In genomic region chr11:69331152-69331551, GRCm38 (mm10) we compare ENCODE assay signal across 9 mouse cellular contexts. TPM values are rescaled to one million over a fixed set of nuclear protein-coding genes. Genes with fewer than 3 reads are reported as not detected.
DNase-seq lines count a peak whose midpoint lies in the region; ATAC-seq and TF ChIP-seq lines count a peak whose summit lies in the region.
"Had no signal": no experiment of that assay in that cellular context is flagged by ENCODE, and none has a peak within 500 bp of the region (broad histone marks: within the 10 kb centered on the region; RNA-seq: fewer than 3 reads in every experiment).

No protein-coding gene starts in this region.

- 88% methylated on average over 6 of the region's 6 CpGs for WGBS in heart, embryonic 16.5 days
- WGBS in embryonic facial prominence, embryonic 14.5 days, result 86% methylated on average over 6 of the region's 6 CpGs
- 91% methylated on average over 6 of the region's 6 CpGs for WGBS in limb, embryonic 14.5 days

- H3K4me3 ChIP-seq in heart, embryonic 16.5 days (ENCODE audit: low read length), result no peak overlapping the region
- H3K4me3 ChIP-seq in embryonic facial prominence, embryonic 14.5 days (ENCODE audit: low read depth, low read length), result no peak overlapping the region
- peak overlapping the region; percentile 51; the same call in 1 of the 2 replicates for H3K4me3 ChIP-seq in limb, embryonic 14.5 days (replicated peaks; ENCODE audit: low read length)

- H3K9ac ChIP-seq in heart, embryonic 16.5 days (ENCODE audit: low read length), result peak overlapping the region; percentile 71; the same call in 1 of the 2 replicates
- peak overlapping the region; percentile 67 for H3K9ac ChIP-seq in embryonic facial prominence, embryonic 14.5 days (ENCODE audit: low read depth, low read length)
- H3K9ac ChIP-seq in limb, embryonic 14.5 days (ENCODE audit: low read depth, low read length, severe bottlenecking), result peak overlapping the region; percentile 55; the same call in 1 of the 2 replicates

- no peaks in the 10 kb centered on the region for H3K36me3 ChIP-seq in heart, embryonic 16.5 days (ENCODE audit: control insufficient read depth, insufficient read depth)
- H3K36me3 ChIP-seq in embryonic facial prominence, embryonic 14.5 days (ENCODE audit: control insufficient read depth, insufficient read depth, low read length), result no peaks in the 10 kb centered on the region
- no peaks in the 10 kb centered on the region for H3K36me3 ChIP-seq in limb, embryonic 14.5 days (ENCODE audit: control insufficient read depth, insufficient read depth, low read length)

- H3K27ac ChIP-seq in heart, embryonic 16.5 days (ENCODE audit: low read length), result no peak overlapping the region
- H3K27ac ChIP-seq in embryonic facial prominence, embryonic 14.5 days (replicated peaks; ENCODE audit: low read depth, low read length), result no peak overlapping the region
- peak overlapping the region; percentile 9; the same call in 1 of the 2 replicates for H3K27ac ChIP-seq in limb, embryonic 14.5 days (replicated peaks; ENCODE audit: low read depth, low read length)

- peak overlapping the region; percentile 65 for H3K4me2 ChIP-seq in heart, embryonic 16.5 days (ENCODE audit: low read depth, low read length)
- peak overlapping the region; percentile 68 for H3K4me2 ChIP-seq in embryonic facial prominence, embryonic 14.5 days (ENCODE audit: low read depth, low read length)
- peak overlapping the region; percentile 62 for H3K4me2 ChIP-seq in limb, embryonic 14.5 days (replicated peaks; ENCODE audit: low read depth, low read length, severe bottlenecking)

- no peak for DNase-seq in heart, postnatal 25 days (ENCODE audit: low spot score)
- DNase-seq in R1 (ENCODE audit: low read depth, low spot score), result peak; percentile 66
- no peak for DNase-seq in embryonic facial prominence, embryonic 14.5 days (ENCODE audit: low spot score)
- DNase-seq in limb, embryonic 14.5 days (ENCODE audit: low spot score), result no peak
- DNase-seq in left cerebral cortex, postnatal 14 days (ENCODE audit: low spot score in 2 of 2), result no peak
- no peak for DNase-seq in right cerebral cortex, postnatal 25 days
- DNase-seq in kidney, adult 9 months, result no peak
- DNase-seq: thymus, postnatal 4 days had no signal

- TF ChIP-seq POLR2A in limb, embryonic 14.5 days (IDR thresholded peaks at IDR 0.05; ENCODE audit: borderline replicate concordance, extremely low read depth, insufficient read depth, insufficient read length), result no peak

- intact Hi-C loops in heart, postnatal 25 days (cut with DNase I), result no loop called here
- intact Hi-C loops in left cerebral cortex, postnatal 14 days (cut with DNase I), result no loop called here

- no peaks in the 10 kb centered on the region for H3K9me3 ChIP-seq in heart, embryonic 16.5 days (replicated peaks; ENCODE audit: control insufficient read depth, low read length)
- no peaks in the 10 kb centered on the region for H3K9me3 ChIP-seq in embryonic facial prominence, embryonic 14.5 days (ENCODE audit: control insufficient read depth, low read length)
- H3K9me3 ChIP-seq in limb, embryonic 14.5 days (ENCODE audit: control insufficient read depth, low read length), result no peaks in the 10 kb centered on the region

- peaks cover 10% of the 10 kb centered on the region; the same call in 1 of the 2 replicates for H3K27me3 ChIP-seq in heart, embryonic 16.5 days (ENCODE audit: control insufficient read depth, insufficient read depth, low read length)
- H3K27me3 ChIP-seq in embryonic facial prominence, embryonic 14.5 days (replicated peaks; ENCODE audit: control insufficient read depth, insufficient read depth, low read length), result peaks cover 15% of the 10 kb centered on the region
- H3K27me3 ChIP-seq in limb, embryonic 14.5 days (ENCODE audit: control insufficient read depth, insufficient read depth, low read length), result peaks cover 16% of the 10 kb centered on the region

- no peak for ATAC-seq in heart, embryonic 16.5 days (replicated peaks; ENCODE audit: extremely low read depth, insufficient read depth, low FRiP score)
- no peak for ATAC-seq in embryonic facial prominence, embryonic 14.5 days (ENCODE audit: low read depth)
- ATAC-seq in limb, embryonic 14.5 days (ENCODE audit: low FRiP score, low read depth), result no peak

- peaks cover 14% of the 10 kb centered on the region for H3K4me1 ChIP-seq in heart, embryonic 16.5 days (ENCODE audit: control insufficient read depth, insufficient read depth, low read length)
- peaks cover 22% of the 10 kb centered on the region for H3K4me1 ChIP-seq in embryonic facial prominence, embryonic 14.5 days (ENCODE audit: control insufficient read depth, insufficient read depth, low read length)
- H3K4me1 ChIP-seq in limb, embryonic 14.5 days (ENCODE audit: control insufficient read depth, insufficient read depth, low read length), result peaks cover 23% of the 10 kb centered on the region

RNA-seq across cellular contexts. Expression of gene Kcnab3, which starts 5.1 kb away (rescaled TPM):
- polyA plus RNA-seq in heart, embryonic 16.5 days (2015; fragmentation: Nextera tagmentation; extraction: Ambion mirVana), result 0.79 and 1.2 TPM in 2 replicates
- under 1 TPM; 0.22 to 0.29 TPM for total RNA-seq in heart, postnatal 25 days (2021)
- polyA plus RNA-seq in embryonic facial prominence, embryonic 14.5 days (2014; fragmentation: Nextera tagmentation; extraction: Ambion mirVana), result 1.7 and 2.0 TPM in 2 replicates
- 4.0 and 4.1 TPM in 2 replicates for polyA plus RNA-seq in limb, embryonic 14.5 days (2012; rRNA removed)
- polyA plus RNA-seq in limb, embryonic 14.5 days (2014; fragmentation: Nextera tagmentation; extraction: Ambion mirVana), result 2.0 and 2.2 TPM in 2 replicates
- total RNA-seq in left cerebral cortex, postnatal 14 days (2021), result 10 to 100 TPM; 30.8 to 36.9 TPM

RNA-seq across cellular contexts. Expression of gene Trappc1, which starts 7.4 kb away (rescaled TPM):
- 176 and 179 TPM in 2 replicates for polyA plus RNA-seq in heart, embryonic 16.5 days (2015; fragmentation: Nextera tagmentation; extraction: Ambion mirVana)
- 10 to 100 TPM; 48.0 to 53.0 TPM for total RNA-seq in heart, postnatal 25 days (2021)
- polyA plus RNA-seq in embryonic facial prominence, embryonic 14.5 days (2014; fragmentation: Nextera tagmentation; extraction: Ambion mirVana), result 147 and 164 TPM in 2 replicates
- polyA plus RNA-seq in limb, embryonic 14.5 days (2012; rRNA removed), result 92.7 and 93.7 TPM in 2 replicates
- polyA plus RNA-seq in limb, embryonic 14.5 days (2014; fragmentation: Nextera tagmentation; extraction: Ambion mirVana), result 138 and 144 TPM in 2 replicates
- 10 to 100 TPM; 60.1 to 67.7 TPM for total RNA-seq in left cerebral cortex, postnatal 14 days (2021)

RNA-seq across cellular contexts. Expression of gene Cntrob, which starts 7.6 kb away (rescaled TPM):
- 16.1 and 16.2 TPM in 2 replicates for polyA plus RNA-seq in heart, embryonic 16.5 days (2015; fragmentation: Nextera tagmentation; extraction: Ambion mirVana)
- 1 to 10 TPM; 2.6 to 5.3 TPM for total RNA-seq in heart, postnatal 25 days (2021)
- polyA plus RNA-seq in embryonic facial prominence, embryonic 14.5 days (2014; fragmentation: Nextera tagmentation; extraction: Ambion mirVana), result 12.4 and 15.7 TPM in 2 replicates
- polyA plus RNA-seq in limb, embryonic 14.5 days (2012; rRNA removed), result 40.0 and 44.0 TPM in 2 replicates
- polyA plus RNA-seq in limb, embryonic 14.5 days (2014; fragmentation: Nextera tagmentation; extraction: Ambion mirVana), result 14.6 and 15.7 TPM in 2 replicates
- total RNA-seq in left cerebral cortex, postnatal 14 days (2021), result 10 to 100 TPM; 13.4 to 16.1 TPM

RNA-seq across cellular contexts. Expression of gene Rnf227, which starts 9.1 kb away (rescaled TPM):
- polyA plus RNA-seq in heart, embryonic 16.5 days (2015; fragmentation: Nextera tagmentation; extraction: Ambion mirVana), result 6.5 TPM in 2 replicates
- total RNA-seq in heart, postnatal 25 days (2021), result under 1 TPM; 0.16 to 0.17 TPM
- 15.6 and 17.1 TPM in 2 replicates for polyA plus RNA-seq in embryonic facial prominence, embryonic 14.5 days (2014; fragmentation: Nextera tagmentation; extraction: Ambion mirVana)
- polyA plus RNA-seq in limb, embryonic 14.5 days (2012; rRNA removed), result 10.5 and 12.2 TPM in 2 replicates
- 13.6 and 17.8 TPM in 2 replicates for polyA plus RNA-seq in limb, embryonic 14.5 days (2014; fragmentation: Nextera tagmentation; extraction: Ambion mirVana)
- 100 to 1,000 TPM in 1 of 2 experiments, 10 to 100 TPM in 1; 95.7 to 101 TPM for total RNA-seq in left cerebral cortex, postnatal 14 days (2021)

RNA-seq across cellular contexts. Expression of gene Chd3, which starts 38.1 kb away (rescaled TPM):
- 13.3 and 19.8 TPM in 2 replicates for polyA plus RNA-seq in heart, embryonic 16.5 days (2015; fragmentation: Nextera tagmentation; extraction: Ambion mirVana)
- total RNA-seq in heart, postnatal 25 days (2021), result 10 to 100 TPM; 26.4 to 27.9 TPM
- polyA plus RNA-seq in embryonic facial prominence, embryonic 14.5 days (2014; fragmentation: Nextera tagmentation; extraction: Ambion mirVana), result 68.9 and 73.3 TPM in 2 replicates
- polyA plus RNA-seq in limb, embryonic 14.5 days (2012; rRNA removed), result 425 and 497 TPM in 2 replicates
- polyA plus RNA-seq in limb, embryonic 14.5 days (2014; fragmentation: Nextera tagmentation; extraction: Ambion mirVana), result 97.8 and 113 TPM in 2 replicates
- 100 to 1,000 TPM; 531 to 563 TPM for total RNA-seq in left cerebral cortex, postnatal 14 days (2021)
